In genomic region chr10:39557851-39558250, GRCm38 (mm10) we compare ENCODE assay signal across 8 mouse cellular contexts. TPM values are rescaled to one million over a fixed set of nuclear protein-coding genes. Genes with fewer than 3 reads are reported as not detected.
DNase-seq lines count a peak whose midpoint lies in the region; ATAC-seq and TF ChIP-seq lines count a peak whose summit lies in the region.

No protein-coding gene starts in this region.

- peak; percentile 32; the same call in 1 of the 2 replicates for ATAC-seq in hindbrain, embryonic 16.5 days
- peak; percentile 25; the same call in 1 of the 2 replicates for ATAC-seq in lung, embryonic 14.5 days (ENCODE audit: insufficient read depth)
- peak; percentile 80 for ATAC-seq in stomach, postnatal 0 days (ENCODE audit: low FRiP score, low TSS enrichment)
- ATAC-seq in megakaryocyte-erythroid progenitor cell, adult 5-6 weeks (replicated peaks; ENCODE audit: low FRiP score, low TSS enrichment, poor library complexity, severe bottlenecking), result no peak
- no peak for ATAC-seq in megakaryocyte progenitor cell, adult 5-6 weeks (replicated peaks; ENCODE audit: poor library complexity)

- TF ChIP-seq CTCF in lung, embryonic 14.5 days (IDR thresholded peaks at IDR 0.05; ENCODE audit: low read depth), result no peak
- TF ChIP-seq CTCF in stomach, postnatal 0 days (IDR thresholded peaks at IDR 0.05; ENCODE audit: low read depth), result no peak

- TF ChIP-seq EP300 in stomach, postnatal 0 days (optimal IDR thresholded peaks at IDR 0.05), result no peak

- H3K4me1 ChIP-seq in hindbrain, embryonic 16.5 days (ENCODE audit: control insufficient read depth, insufficient read depth, low read depth, low read length), result peaks cover 45% of the 10 kb centered on the region
- peaks cover 31% of the 10 kb centered on the region for H3K4me1 ChIP-seq in lung, embryonic 14.5 days (ENCODE audit: insufficient read depth)
- no peaks in the 10 kb centered on the region; the same call in 1 of the 2 replicates for H3K4me1 ChIP-seq in stomach, postnatal 0 days (replicated peaks; ENCODE audit: control insufficient read depth, insufficient read depth)

- no peaks in the 10 kb centered on the region for H3K36me3 ChIP-seq in hindbrain, embryonic 16.5 days (ENCODE audit: control insufficient read depth, insufficient read depth, low read length)
- peaks cover 9% of the 10 kb centered on the region; the same call in 1 of the 2 replicates for H3K36me3 ChIP-seq in lung, embryonic 14.5 days (ENCODE audit: insufficient read depth)
- no peaks in the 10 kb centered on the region for H3K36me3 ChIP-seq in stomach, postnatal 0 days (ENCODE audit: control insufficient read depth, insufficient read depth, low read length)

- H3K4me2 ChIP-seq in hindbrain, embryonic 16.5 days (ENCODE audit: low read length), result no peak overlapping the region
- no peak overlapping the region for H3K4me2 ChIP-seq in lung, embryonic 14.5 days
- peak overlapping the region; percentile 25; the same call in 1 of the 2 replicates for H3K4me2 ChIP-seq in stomach, postnatal 0 days (replicated peaks; ENCODE audit: low read depth)

- H3K27ac ChIP-seq in hindbrain, embryonic 16.5 days (ENCODE audit: low read depth, low read length), result peak overlapping the region; percentile 65
- H3K27ac ChIP-seq in lung, embryonic 14.5 days (ENCODE audit: low read depth), result peak overlapping the region; percentile 31; the same call in 1 of the 2 replicates
- H3K27ac ChIP-seq in stomach, postnatal 0 days (replicated peaks), result peak overlapping the region; percentile 63

- no peaks in the 10 kb centered on the region for H3K27me3 ChIP-seq in hindbrain, embryonic 16.5 days (replicated peaks; ENCODE audit: control insufficient read depth, insufficient read depth, low read length)
- no peaks in the 10 kb centered on the region for H3K27me3 ChIP-seq in lung, embryonic 14.5 days (ENCODE audit: insufficient read depth, low read length)
- H3K27me3 ChIP-seq in stomach, postnatal 0 days (ENCODE audit: control insufficient read depth, insufficient read depth, low read length), result no peaks in the 10 kb centered on the region

- peak overlapping the region; percentile 42 for H3K9ac ChIP-seq in hindbrain, embryonic 16.5 days (ENCODE audit: low read depth, low read length)
- H3K9ac ChIP-seq in lung, embryonic 14.5 days, result no peak overlapping the region
- no peak overlapping the region for H3K9ac ChIP-seq in stomach, postnatal 0 days (ENCODE audit: low read length)

- H3K4me3 ChIP-seq in hindbrain, embryonic 16.5 days (ENCODE audit: low read length), result no peak overlapping the region
- H3K4me3 ChIP-seq in lung, embryonic 14.5 days (ENCODE audit: low read depth, low read length), result no peak overlapping the region
- H3K4me3 ChIP-seq in stomach, postnatal 0 days (ENCODE audit: low read depth, low read length), result no peak overlapping the region

- DNase-seq in adrenal gland, postnatal 36 days, result peak; percentile 60 to 80
- peak; percentile 71 to 74 for DNase-seq in gastrocnemius, adult 8-10 months (ENCODE audit: low spot score in 2 of 2)
- DNase-seq in lung, embryonic 14.5 days, result peak; percentile 42
- peak; percentile 65 for DNase-seq in stomach, postnatal 0 days (ENCODE audit: low spot score)
- DNase-seq in cerebellum, postnatal 14 days, result no peak

- WGBS in hindbrain, embryonic 16.5 days, result 43% methylated on average over 7 of the region's 7 CpGs
- WGBS in lung, embryonic 14.5 days, result 42% methylated on average over 7 of the region's 7 CpGs
- 39% methylated on average over 7 of the region's 7 CpGs for WGBS in stomach, postnatal 0 days

- no peaks in the 10 kb centered on the region for H3K9me3 ChIP-seq in hindbrain, embryonic 16.5 days (ENCODE audit: control insufficient read depth, low read length)
- no peaks in the 10 kb centered on the region for H3K9me3 ChIP-seq in lung, embryonic 14.5 days (ENCODE audit: low read depth, low read length)
- no peaks in the 10 kb centered on the region for H3K9me3 ChIP-seq in stomach, postnatal 0 days (ENCODE audit: control insufficient read depth, low read length)

RNA-seq across cellular contexts. Expression of gene Traf3ip2, which starts 54.9 kb away (rescaled TPM):
- total RNA-seq in adrenal gland, postnatal 36 days (2021), result 10 to 100 TPM; 12.5 to 18.9 TPM
- 1 to 10 TPM; 2.8 to 6.3 (median 4.4) TPM for total RNA-seq in gastrocnemius, adult 8-10 months (2022)
- polyA plus RNA-seq in hindbrain, embryonic 16.5 days (2015; fragmentation: Nextera tagmentation; extraction: Ambion mirVana), result 6.7 and 8.0 TPM in 2 replicates
- 27.9 TPM in 2 replicates for polyA plus RNA-seq in lung, embryonic 14.5 days (2014; fragmentation: Nextera tagmentation; extraction: Ambion mirVana)
- polyA plus RNA-seq in stomach, postnatal 0 days (2015; fragmentation: Nextera tagmentation; extraction: Ambion mirVana), result 19.4 and 24.1 TPM in 2 replicates
- 1.9 and 4.2 TPM in 2 replicates for total RNA-seq in megakaryocyte-erythroid progenitor cell, adult 5-6 weeks (2014; fragmentation: Nextera tagmentation)
- total RNA-seq in megakaryocyte-erythroid progenitor cell, adult 5-6 weeks (2017), result 0.42 and 0.80 TPM in 2 replicates
- total RNA-seq in megakaryocyte progenitor cell, adult 5-6 weeks (2015), result 11.2 and 11.6 TPM in 2 replicates
- 1.5 and 4.3 TPM in 2 replicates for total RNA-seq in megakaryocyte progenitor cell, adult 5-6 weeks (2017)

Comparison
In these comparisons a context has a peak if more than half of its experiments do, and no peak if none do; other contexts are left out.
1. DNase-seq: peak in adrenal gland, postnatal 36 days (2 of 2), gastrocnemius, adult 8-10 months (2 of 2), lung, embryonic 14.5 days (single experiment) and stomach, postnatal 0 days (single experiment); none in cerebellum, postnatal 14 days (0 of 2).
2. ATAC-seq: peak in hindbrain, embryonic 16.5 days (single experiment), lung, embryonic 14.5 days (single experiment) and stomach, postnatal 0 days (single experiment); none in megakaryocyte-erythroid progenitor cell, adult 5-6 weeks (single experiment) and megakaryocyte progenitor cell, adult 5-6 weeks (single experiment).
3. Peak in every context shown above with its lines, with median percentiles within 50 percentile points of each other: H3K27ac ChIP-seq.